Mouse (Mus musculus) ES-E14 (cell line): ENCODE data around the gene Rpusd2. TPM values are rescaled to one million over a fixed set of nuclear protein-coding genes. Genes with fewer than 3 reads are reported as not detected.
"Not testable (repeated sequence)": the region's sequence is repeated elsewhere in the genome, so short reads cannot be mapped to it uniquely, and the experiment has no call there.

ENCODE experiments used
- DNase-seq: peaks from one replicate; pipeline ENCODE4 v3.0.0-alpha.2; 2013; ENCODE audit warnings: low read depth, low spot score
- H3K27ac ChIP-seq: 2 replicates; pipeline ENCODE4 v1.5.1; 2012; ENCODE audit warnings: low read depth, mild to moderate bottlenecking, low read length, moderate library complexity, mixed read lengths; ENCODE audit not compliant: poor library complexity, insufficient read depth, severe bottlenecking
- H3K36me3 ChIP-seq: 2 replicates; pipeline ENCODE4 v1.6.1; 2012; ENCODE audit warnings: mild to moderate bottlenecking, low read length, moderate library complexity, mixed read lengths; ENCODE audit not compliant: control insufficient read depth, poor library complexity, insufficient read depth, severe bottlenecking
- H3K4me1 ChIP-seq, 2 experiments: fragments of 150-350 bp in 1 of 2; sonication (generic) in 1 of 2; 2 replicates each; pipeline ENCODE4 v1.6.1; 2012; ENCODE audit warnings: low read length in 2 of 2, mild to moderate bottlenecking in 1 of 2, mixed read lengths in 1 of 2; ENCODE audit not compliant: control insufficient read depth in 2 of 2, insufficient read depth in 2 of 2, poor library complexity in 1 of 2
- H3K4me3 ChIP-seq, 2 experiments: fragments of 150-350 bp in 1 of 2; sonication (generic) in 1 of 2; 2 replicates each; pipeline ENCODE4 v1.5.1; 2012; ENCODE audit warnings: low read length in 2 of 2, low read depth in 1 of 2, mild to moderate bottlenecking in 1 of 2, mixed read lengths in 1 of 2; ENCODE audit not compliant: insufficient read depth in 1 of 2, poor library complexity in 1 of 2, severe bottlenecking in 1 of 2
- H3K9ac ChIP-seq: 2 replicates; pipeline ENCODE4 v1.6.1; 2012; ENCODE audit warnings: low read depth, mild to moderate bottlenecking, low read length, mixed read lengths; ENCODE audit not compliant: poor library complexity, insufficient read depth, severe bottlenecking
- H3K9me3 ChIP-seq: fragments of 150-350 bp; sonication (generic); 2 replicates; pipeline ENCODE4 v1.6.1; 2012; ENCODE audit warnings: low read depth, mild to moderate bottlenecking, low read length; ENCODE audit not compliant: control insufficient read depth, insufficient read depth
- CHD2 ChIP-seq: IDR thresholded peaks from 2 replicates; pipeline ENCODE4 v1.6.1; 2014; ENCODE audit warnings: mild to moderate bottlenecking, low read depth, low read length, inconsistent platforms
- HCFC1 ChIP-seq: IDR thresholded peaks from 2 replicates; pipeline ENCODE4 v1.6.1; 2012; ENCODE audit warnings: low read length, inconsistent platforms, borderline replicate concordance; ENCODE audit not compliant: insufficient read depth
- MAFK ChIP-seq: IDR thresholded peaks from 2 replicates; pipeline ENCODE4 v1.6.1; 2014; ENCODE audit warnings: mild to moderate bottlenecking, low read depth, low read length, inconsistent platforms; ENCODE audit not compliant: insufficient read depth
- ZC3H11A ChIP-seq: IDR thresholded peaks from 2 replicates; pipeline ENCODE4 v1.6.1; 2012; ENCODE audit warnings: low read depth, mild to moderate bottlenecking, inconsistent platforms, low read length, borderline replicate concordance
- ZNF384 ChIP-seq: IDR thresholded peaks from 2 replicates; pipeline ENCODE4 v1.6.1; 2012; ENCODE audit warnings: low read depth, low read length, inconsistent platforms
- in situ Hi-C, 2 experiments: fragments of 600-800 bp; cut with MboI; formaldehyde crosslinking; loops; one replicate each; pipeline ENCODE4 v1.15.1; 2025; ENCODE audit warnings: low sequenced_read_pairs in 2 of 2, inconsistent platforms in 1 of 2; ENCODE audit not compliant: unreplicated experiment in 2 of 2
- total RNA-seq: library from RNA; depleted of rRNA; stranded (reverse); fragments of 300-350 nt; gene quantifications from 2 replicates; pipeline ENCODE4 v1.2.3, GENCODE M21; 2012

The Rpusd2 gene
- total RNA-seq, 1 experiment = 20.8 TPM

DNA sequence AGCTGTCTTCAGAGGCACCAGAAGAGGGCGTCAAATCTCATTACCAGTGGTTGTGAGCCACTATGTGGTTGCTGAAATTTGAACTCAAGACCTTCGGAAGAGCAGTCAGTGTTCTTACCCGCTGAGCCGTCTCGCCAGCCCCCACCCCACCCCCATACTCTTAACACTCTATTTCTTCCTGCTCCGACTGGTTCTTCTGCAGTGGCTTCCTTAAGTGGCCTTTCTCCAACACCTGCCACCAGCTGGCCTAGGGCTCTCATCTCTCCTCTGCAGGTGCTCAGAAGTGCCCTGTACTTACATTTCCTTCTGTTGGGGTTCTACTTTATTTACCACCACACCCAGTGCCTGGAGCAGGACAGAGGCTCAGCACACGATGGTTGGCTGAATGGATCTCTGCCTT lies 19.6 kb upstream of the Rpusd2 start:
- DNase-seq = no peak
- in situ Hi-C loops = no loop called here
- H3K36me3 ChIP-seq = no peaks in the 10 kb centered on the region
- TF ChIP-seq MAFK (no peak), CHD2 (no peak), ZNF384 (no peak), HCFC1 (no peak), ZC3H11A (no peak)
- H3K9ac ChIP-seq = no peak overlapping the region
- no peaks in the 10 kb centered on the region for H3K9me3 ChIP-seq
- H3K4me3 ChIP-seq = no peak overlapping the region
- no peaks in the 10 kb centered on the region for H3K4me1 ChIP-seq
- no peak overlapping the region for H3K27ac ChIP-seq

GRCm38 (mm10) chr2:119015604-119016180 lies 18.9 kb upstream of the Rpusd2 start:
- DNase-seq = no peak
- no peak for TF ChIP-seq HCFC1
- no peak for TF ChIP-seq MAFK
- no peak for TF ChIP-seq ZC3H11A
- TF ChIP-seq ZNF384 = no peak
- TF ChIP-seq CHD2 = no peak
- Histone ChIP-seq H3K9me3 (no peaks in the 10 kb centered on the region), H3K27ac (no peak overlapping the region), H3K9ac (no peak overlapping the region), H3K4me3 (no peak overlapping the region), H3K4me1 (no peaks in the 10 kb centered on the region), H3K36me3 (no peaks in the 10 kb centered on the region)
- in situ Hi-C loops = no loop called here

DNA sequence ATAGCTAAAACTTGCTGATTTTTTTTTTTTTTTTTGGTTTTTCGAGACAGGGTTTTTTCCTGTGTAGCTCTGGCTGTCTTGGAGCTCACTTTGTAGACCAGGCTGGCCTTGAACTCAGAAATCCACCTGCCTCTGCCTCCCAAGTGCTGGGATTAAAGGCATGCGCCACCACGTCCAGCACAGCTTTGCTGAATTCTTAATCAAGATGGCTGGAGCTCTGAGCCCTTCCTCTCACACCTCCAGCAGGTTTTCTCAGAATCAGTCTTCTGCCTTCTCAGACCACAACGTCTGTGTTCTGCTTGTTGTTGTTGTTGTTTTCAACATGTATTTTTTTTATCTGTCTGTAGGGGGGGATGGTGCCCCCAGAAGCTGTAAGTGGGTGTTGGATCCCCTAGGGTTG lies 18.3 kb upstream of the Rpusd2 start:
- in situ Hi-C loops, H3K9ac ChIP-seq, H3K4me3 ChIP-seq, H3K36me3 ChIP-seq, H3K27ac ChIP-seq, H3K9me3 ChIP-seq, DNase-seq, H3K4me1 ChIP-seq: not testable (repeated sequence)

- Histone ChIP-seq H3K27ac (no peak overlapping the region), H3K4me3 (no peak overlapping the region), H3K4me1 (no peaks in the 10 kb centered on the region), H3K9me3 (no peaks in the 10 kb centered on the region), H3K9ac (no peak overlapping the region), H3K36me3 (no peaks in the 10 kb centered on the region)
- in situ Hi-C loops = no loop called here
- no peak for DNase-seq
- TF ChIP-seq HCFC1 (no peak), MAFK (no peak), ZNF384 (no peak), CHD2 (no peak), ZC3H11A (no peak)
These were observed 16.9 kb upstream of the Rpusd2 start for GRCm38 (mm10) chr2:119017647-119018046.

GRCm38 (mm10) chr2:119018391-119019122 lies 16.0 kb upstream of the Rpusd2 start:
- Histone ChIP-seq H3K4me3 (no peak overlapping the region), H3K36me3 (no peaks in the 10 kb centered on the region), H3K4me1 (no peaks in the 10 kb centered on the region), H3K27ac (no peak overlapping the region), H3K9me3 (no peaks in the 10 kb centered on the region), H3K9ac (no peak overlapping the region)
- in situ Hi-C loops = no loop called here
- TF ChIP-seq CHD2 (no peak), ZNF384 (no peak), MAFK (no peak), HCFC1 (no peak), ZC3H11A (no peak)
- DNase-seq = no peak
